Mouse (Mus musculus): ENCODE measurements around the gene Il20ra. TPM values are rescaled to one million over a fixed set of nuclear protein-coding genes. Genes with fewer than 3 reads are reported as not detected.

Il20ra gene
- polyA plus RNA-seq, 1 experiment from 2014 or later = 0.14 TPM

DNA sequence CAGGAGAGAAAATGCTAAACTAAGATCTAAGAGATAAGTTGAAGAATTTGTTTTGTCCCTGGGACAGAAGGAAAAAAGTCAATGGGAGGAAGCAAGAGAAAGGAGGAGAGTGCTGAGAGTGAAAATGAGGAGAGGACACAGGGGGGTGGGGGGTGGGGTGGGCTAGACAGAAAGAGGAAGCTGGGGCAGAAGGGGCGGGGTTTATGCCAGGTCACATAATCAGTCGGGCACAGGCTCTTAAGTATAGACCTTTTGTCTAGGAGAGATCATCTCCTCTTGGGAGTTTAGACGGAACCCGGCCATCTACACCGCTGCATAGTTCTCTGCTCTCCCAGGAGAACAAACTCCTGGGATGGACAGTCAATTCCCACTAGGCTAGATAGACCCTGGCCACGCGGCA is 90.6 kb downstream of the Il20ra start:
- Histone ChIP-seq H3K9me3 (ENCODE audit: control insufficient read depth, low read length) (no peaks in the 10 kb centered on the region), H3K36me3 (ENCODE audit: control insufficient read depth, insufficient read depth, low read length) (no peaks in the 10 kb centered on the region), H3K4me3 (ENCODE audit: low read depth, low read length) (no peak overlapping the region), H3K4me2 (no peak overlapping the region), H3K9ac (ENCODE audit: low read length) (no peak overlapping the region), H3K27ac (ENCODE audit: low read depth, low read length) (no peak overlapping the region), H3K4me1 (ENCODE audit: control insufficient read depth, insufficient read depth, low read length) (no peaks in the 10 kb centered on the region), H3K27me3 (ENCODE audit: control insufficient read depth, insufficient read depth, low read length) (no peaks in the 10 kb centered on the region)
- DNase-seq (ENCODE audit: low spot score, missing footprints) = no peak
- ATAC-seq (ENCODE audit: low FRiP score) = no peak
- WGBS = 85% methylated on average over 7 of the region's 7 CpGs

DNA sequence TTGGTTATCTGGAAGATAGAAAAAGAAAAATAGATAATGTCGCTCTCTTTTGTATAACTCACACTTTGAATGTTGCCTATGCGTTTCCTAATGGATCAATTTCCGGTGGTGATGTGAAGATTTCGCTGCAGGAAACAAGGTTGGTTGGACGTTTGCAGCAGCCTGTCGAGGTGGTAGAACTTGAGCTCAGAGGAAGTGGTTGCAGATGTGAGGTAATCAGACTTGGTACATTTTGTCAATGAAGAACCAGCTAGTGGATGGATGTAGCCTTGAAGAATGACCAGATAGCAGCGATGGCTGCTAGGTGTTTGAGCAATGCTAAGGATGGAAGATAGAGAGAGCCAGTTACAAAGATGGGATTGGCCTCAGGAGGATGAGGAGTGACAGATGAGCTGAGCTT is 92.4 kb downstream of the Il20ra start:
- Histone ChIP-seq H3K4me3 (ENCODE audit: low read depth, low read length) (no peak overlapping the region), H3K9ac (ENCODE audit: low read length) (no peak overlapping the region), H3K9me3 (ENCODE audit: control insufficient read depth, low read length) (no peaks in the 10 kb centered on the region), H3K27ac (ENCODE audit: low read depth, low read length) (no peak overlapping the region), H3K36me3 (ENCODE audit: control insufficient read depth, insufficient read depth, low read length) (no peaks in the 10 kb centered on the region), H3K4me2 (no peak overlapping the region), H3K27me3 (ENCODE audit: control insufficient read depth, insufficient read depth, low read length) (no peaks in the 10 kb centered on the region), H3K4me1 (ENCODE audit: control insufficient read depth, insufficient read depth, low read length) (no peaks in the 10 kb centered on the region)
- DNase-seq (ENCODE audit: low spot score, missing footprints) = no peak
- WGBS = 89% methylated on average over 7 of the region's 7 CpGs
- no peak for ATAC-seq (ENCODE audit: low FRiP score)

Other genes with a start within 250 kb of the Il20ra start
- 34.3 and 34.8 TPM in 2 replicates for gene Ifngr1, start 120.6 kb upstream of the Il20ra start, polyA plus RNA-seq (2014; fragmentation: Nextera tagmentation; extraction: Ambion mirVana)
- gene Il22ra2, start 90.6 kb upstream of the Il20ra start, polyA plus RNA-seq (2014; fragmentation: Nextera tagmentation; extraction: Ambion mirVana) = not detected in 2 replicates
- 0.63 and 0.68 TPM in 2 replicates for gene Slc35d3, start 138.9 kb downstream of the Il20ra start, polyA plus RNA-seq (2014; fragmentation: Nextera tagmentation; extraction: Ambion mirVana)
- gene Pex7, start 195.1 kb downstream of the Il20ra start, polyA plus RNA-seq (2014; fragmentation: Nextera tagmentation; extraction: Ambion mirVana) = 33.4 and 33.6 TPM in 2 replicates
- 0.51 and 1.0 TPM in 2 replicates for gene Map3k5, start 221.9 kb downstream of the Il20ra start, polyA plus RNA-seq (2014; fragmentation: Nextera tagmentation; extraction: Ambion mirVana)